Mouse (Mus musculus): Measurements from ENCODE around the gene Gm11554. TPM values are rescaled to one million over a fixed set of nuclear protein-coding genes. Genes with fewer than 3 reads are reported as not detected.
"Not testable (repeated sequence)": the region's sequence is repeated elsewhere in the genome, so short reads cannot be mapped to it uniquely, and the experiment has no call there.

The Gm11554 gene
- not detected for polyA plus RNA-seq (2021)

DNA sequence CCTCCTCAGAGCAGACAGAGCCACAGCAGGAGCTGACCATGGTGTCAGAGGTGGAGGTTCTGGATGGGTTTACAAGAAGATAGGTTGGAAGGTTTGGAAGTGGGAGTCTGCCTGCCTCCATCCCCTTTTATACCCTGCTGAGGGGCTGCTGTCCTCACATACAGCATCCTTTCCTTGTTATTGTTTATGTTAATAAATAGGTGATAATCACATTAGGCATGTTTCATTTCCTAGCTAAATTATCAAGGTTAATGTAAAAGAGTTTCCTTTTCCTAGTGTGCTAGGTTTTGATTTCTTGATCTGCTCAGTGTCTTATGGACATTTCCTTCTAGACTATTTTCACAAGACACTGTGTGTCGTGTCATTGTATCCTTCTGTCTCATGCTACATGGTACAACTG lies at the start of gene Gm11554:
Gene Gm11554 (minus strand): TSS at position 101 of the 400 bp plus-strand sequence.
- in situ Hi-C loops (cut with MboI; ENCODE audit: low pct_unique_long_range_greater_than_20kb); POLR2A ChIA-PET: not testable (repeated sequence)

DNA sequence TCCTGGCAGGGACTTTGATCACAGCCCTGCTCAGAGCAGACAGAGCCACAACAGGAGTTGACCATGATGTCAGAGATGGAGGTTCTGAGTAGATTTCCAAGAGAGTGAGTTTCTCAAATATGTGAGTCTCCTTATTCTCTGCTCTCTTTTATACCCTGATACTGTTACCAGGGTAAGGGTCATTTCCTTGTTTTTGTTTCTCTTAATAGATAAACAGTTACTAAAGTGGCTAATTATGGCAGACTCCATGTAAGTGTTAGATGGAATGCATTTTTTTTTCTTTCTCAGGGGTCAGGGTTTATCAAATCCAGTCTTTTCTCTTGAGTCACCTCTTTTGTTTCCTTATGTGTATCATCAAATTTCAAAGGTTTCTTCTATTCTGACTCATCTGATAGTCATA lies 47.3 kb upstream of the Gm11554 start, which contains the start of gene Krtap4-16:
Gene Krtap4-16 (minus strand): TSS at position 101 of the 400 bp plus-strand sequence.
- no peak for DNase-seq (ENCODE audit: low read depth, low spot score)
- in situ Hi-C loops (cut with MboI; ENCODE audit: low pct_unique_long_range_greater_than_20kb), result no loop called here
- POLR2A ChIA-PET, result no interaction called here

More for the DNA sequence above, at the start of gene Gm11554:
- ATAC-seq; CTCF ChIA-PET; DNase-seq (ENCODE audit: low read depth, low spot score); H3K27me3 ChIP-seq: not testable (repeated sequence)

DNA sequence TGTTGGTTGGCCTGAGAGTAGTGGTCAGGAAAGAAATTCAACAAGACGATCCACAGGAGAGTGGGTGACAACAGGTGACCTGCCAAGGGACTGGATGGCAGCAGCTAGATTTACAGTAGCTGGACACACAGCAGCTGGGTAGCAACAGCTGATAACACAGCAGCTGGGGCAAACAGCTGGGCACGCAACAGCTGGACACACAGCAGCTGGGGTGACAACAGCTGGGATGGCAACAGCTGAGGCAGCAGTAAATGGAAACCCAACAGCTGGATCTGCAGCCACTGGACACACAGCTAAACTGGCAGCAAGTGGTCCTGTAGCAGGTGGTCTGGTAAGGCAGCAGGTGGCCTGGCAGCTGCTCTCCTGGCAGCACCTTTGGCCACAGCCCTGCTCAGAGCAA lies 42.5 kb upstream of the Gm11554 start:
- in situ Hi-C loops (cut with MboI; ENCODE audit: low pct_unique_long_range_greater_than_20kb), result no loop called here
- ATAC-seq (no peak), DNase-seq (ENCODE audit: low read depth, low spot score) (no peak)
- no peak for TF ChIP-seq CTCF (IDR thresholded peaks at IDR 0.05)
- peaks cover 3% of the 10 kb centered on the region for H3K27me3 ChIP-seq
- ChIA-PET POLR2A (no interaction called here), CTCF (no interaction called here)

More for the DNA sequence above, 47.3 kb upstream of the Gm11554 start, which contains the start of gene Krtap4-16:
- TF ChIP-seq CTCF (IDR thresholded peaks at IDR 0.05), result no peak
- H3K27me3 ChIP-seq, result no peaks in the 10 kb centered on the region
- CTCF ChIA-PET, result no interaction called here
- ATAC-seq, result no peak

DNA sequence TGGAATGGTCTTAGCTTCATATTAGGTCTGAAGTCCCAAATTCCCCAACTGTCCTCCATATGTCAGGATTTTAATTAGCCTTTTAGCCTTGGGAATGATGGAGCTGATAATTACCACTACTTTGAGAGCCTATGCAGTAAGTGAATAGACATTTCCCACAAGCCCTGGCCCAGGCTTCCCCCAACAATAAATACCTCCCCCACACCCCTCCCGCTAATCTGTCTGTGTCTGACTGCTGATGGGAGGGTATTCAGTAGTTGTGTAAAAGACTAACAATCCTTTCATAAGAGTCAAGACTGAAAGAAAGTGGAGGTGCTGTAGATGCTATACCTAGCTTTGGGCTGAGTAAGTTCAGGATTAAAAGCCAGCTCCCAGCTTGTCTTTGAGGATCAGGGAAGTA lies 37.9 kb upstream of the Gm11554 start:
- DNase-seq (ENCODE audit: low read depth, low spot score) (no peak), ATAC-seq (no peak)
- no peak for TF ChIP-seq CTCF (IDR thresholded peaks at IDR 0.05)
- CTCF ChIA-PET, result no interaction called here
- in situ Hi-C loops (cut with MboI; ENCODE audit: low pct_unique_long_range_greater_than_20kb), result no loop called here
- peaks cover 3% of the 10 kb centered on the region for H3K27me3 ChIP-seq
- POLR2A ChIA-PET, result no interaction called here

DNA sequence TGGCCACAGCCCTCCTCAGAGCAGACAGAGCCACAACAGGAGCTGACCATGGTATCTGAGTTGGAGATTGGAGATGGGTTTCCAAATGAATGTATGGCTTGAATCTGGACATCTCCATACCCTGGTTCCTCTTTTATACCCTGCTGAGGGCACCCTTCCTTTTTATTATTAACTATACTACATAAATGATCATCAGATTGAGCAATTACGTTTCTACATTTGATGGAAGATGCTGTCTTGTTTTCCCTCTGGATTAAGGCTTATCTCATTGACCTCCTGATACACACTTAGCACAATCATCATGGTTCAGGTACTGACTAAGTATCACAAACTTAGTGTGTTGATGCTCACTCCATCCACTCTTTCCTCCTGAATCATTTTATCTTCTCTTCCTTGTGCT lies 33.7 kb upstream of the Gm11554 start, which contains the start of gene 2300003K06Rik:
Gene 2300003K06Rik (minus strand): TSS at position 101 of the 400 bp plus-strand sequence.
- ATAC-seq, result no peak
- H3K27me3 ChIP-seq, result no peaks in the 10 kb centered on the region
- ChIA-PET POLR2A (no interaction called here), CTCF (no interaction called here)
- TF ChIP-seq CTCF (IDR thresholded peaks at IDR 0.05), result no peak
- DNase-seq (ENCODE audit: low read depth, low spot score), result no peak
- in situ Hi-C loops (cut with MboI; ENCODE audit: low pct_unique_long_range_greater_than_20kb), result loop anchor here (10.0 kb wide), 1 partner anchor 63 kb away; the partner anchor contains the start of gene Gm11595

DNA sequence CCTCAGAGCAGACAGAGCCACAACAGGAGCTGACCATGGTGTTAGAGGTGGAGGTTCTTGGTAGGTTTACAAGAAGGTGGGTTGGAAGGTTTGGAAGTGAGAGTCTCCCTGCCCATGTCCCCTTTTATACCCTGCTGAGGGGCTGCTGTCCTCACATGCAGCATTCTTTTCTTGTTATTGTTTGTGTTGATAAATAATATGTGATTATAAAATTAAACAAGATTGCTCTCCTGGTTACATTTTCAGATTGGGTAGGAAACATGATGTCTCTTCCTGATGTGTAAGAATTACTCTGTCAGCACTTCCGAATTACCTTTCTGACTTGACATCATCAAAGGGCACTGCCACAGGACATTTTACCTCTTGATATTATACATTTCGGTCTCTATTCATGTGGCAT lies 11.3 kb upstream of the Gm11554 start, which contains the start of gene Gm11564:
Gene Gm11564 (minus strand): TSS at position 101 of the 400 bp plus-strand sequence.
- POLR2A ChIA-PET; in situ Hi-C loops (cut with MboI; ENCODE audit: low pct_unique_long_range_greater_than_20kb); DNase-seq (ENCODE audit: low read depth, low spot score); ATAC-seq; H3K27me3 ChIP-seq; CTCF ChIA-PET: not testable (repeated sequence)

DNA sequence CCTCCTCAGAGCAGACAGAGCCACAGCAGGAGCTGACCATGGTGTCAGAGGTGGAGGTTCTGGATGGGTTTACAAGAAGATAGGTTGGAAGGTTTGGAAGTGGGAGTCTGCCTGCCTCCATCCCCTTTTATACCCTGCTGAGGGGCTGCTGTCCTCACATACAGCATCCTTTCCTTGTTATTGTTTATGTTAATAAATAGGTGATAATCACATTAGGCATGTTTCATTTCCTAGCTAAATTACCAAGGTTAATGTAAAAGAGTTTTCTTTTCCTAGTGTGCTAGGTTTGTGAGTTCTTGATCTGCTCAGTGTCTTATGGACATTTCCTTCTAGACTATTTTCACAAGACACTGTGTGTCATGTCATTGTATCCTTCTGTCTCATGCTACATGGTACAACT lies 5.5 kb upstream of the Gm11554 start, which contains the start of gene Krtap4-13:
Gene Krtap4-13 (minus strand): TSS at position 101 of the 400 bp plus-strand sequence.
- H3K27me3 ChIP-seq; CTCF ChIA-PET; in situ Hi-C loops (cut with MboI; ENCODE audit: low pct_unique_long_range_greater_than_20kb); ATAC-seq; POLR2A ChIA-PET; DNase-seq (ENCODE audit: low read depth, low spot score): not testable (repeated sequence)

DNA sequence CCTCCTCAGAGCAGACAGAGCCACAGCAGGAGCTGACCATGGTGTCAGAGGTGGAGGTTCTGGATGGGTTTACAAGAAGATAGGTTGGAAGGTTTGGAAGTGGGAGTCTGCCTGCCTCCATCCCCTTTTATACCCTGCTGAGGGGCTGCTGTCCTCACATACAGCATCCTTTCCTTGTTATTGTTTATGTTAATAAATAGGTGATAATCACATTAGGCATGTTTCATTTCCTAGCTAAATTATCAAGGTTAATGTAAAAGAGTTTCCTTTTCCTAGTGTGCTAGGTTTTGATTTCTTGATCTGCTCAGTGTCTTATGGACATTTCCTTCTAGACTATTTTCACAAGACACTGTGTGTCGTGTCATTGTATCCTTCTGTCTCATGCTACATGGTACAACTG lies 5.4 kb downstream of the Gm11554 start, which contains the start of gene Gm11569:
Gene Gm11569 (minus strand): TSS at position 101 of the 400 bp plus-strand sequence.
- DNase-seq (ENCODE audit: low read depth, low spot score); H3K27me3 ChIP-seq; in situ Hi-C loops (cut with MboI; ENCODE audit: low pct_unique_long_range_greater_than_20kb); ATAC-seq; CTCF ChIA-PET; POLR2A ChIA-PET: not testable (repeated sequence)

DNA sequence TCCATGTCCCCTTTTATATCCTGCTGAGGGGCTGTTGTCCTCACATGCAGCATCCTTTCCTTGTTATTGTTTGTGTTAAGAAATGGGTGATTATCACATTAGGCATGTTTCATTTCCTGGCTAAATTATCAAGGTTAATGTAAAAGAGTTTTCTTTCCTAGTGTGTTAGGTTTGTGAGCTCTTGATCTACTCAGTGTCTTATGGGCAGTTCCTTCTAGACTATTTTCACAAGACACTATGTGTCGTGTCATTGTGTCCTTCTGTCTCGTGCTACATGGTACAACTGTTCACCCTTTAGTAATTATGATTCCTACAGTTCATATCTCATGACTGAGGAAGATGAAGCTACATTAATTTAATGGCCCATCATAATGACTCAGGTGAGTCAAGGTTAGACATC lies 10.9 kb downstream of the Gm11554 start, which contains the start of gene Gm11596:
Gene Gm11596 (minus strand): TSS at position 101 of the 400 bp plus-strand sequence.
- ChIA-PET POLR2A (no interaction called here), CTCF (no interaction called here)
- no peaks in the 10 kb centered on the region for H3K27me3 ChIP-seq
- in situ Hi-C loops (cut with MboI; ENCODE audit: low pct_unique_long_range_greater_than_20kb), result no loop called here
- no peak for TF ChIP-seq CTCF (IDR thresholded peaks at IDR 0.05)
- ATAC-seq, result no peak
- DNase-seq (ENCODE audit: low read depth, low spot score), result no peak

DNA sequence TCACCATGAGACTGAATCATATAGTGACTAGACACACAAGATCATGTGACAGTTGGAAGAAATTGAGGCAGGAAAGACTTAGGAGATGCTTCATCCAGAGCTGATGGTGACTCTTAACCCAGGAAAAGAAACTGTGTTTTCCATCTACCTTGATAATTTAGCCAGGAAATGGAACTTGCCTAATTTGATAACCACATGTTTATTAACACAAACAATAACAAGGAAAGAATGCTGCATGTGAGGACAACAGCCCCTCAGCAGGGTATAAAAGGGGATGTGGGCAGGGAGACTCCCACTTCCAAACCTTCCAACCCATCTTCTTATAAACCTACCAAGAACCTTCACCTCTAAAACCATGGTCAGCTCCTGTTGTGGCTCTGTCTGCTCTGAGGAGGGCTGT lies 19.3 kb downstream of the Gm11554 start, which contains the start of gene Krtap4-9:
Gene Krtap4-9 (plus strand): TSS at position 301 of the 400 bp plus-strand sequence.
- CTCF ChIA-PET; H3K27me3 ChIP-seq; DNase-seq (ENCODE audit: low read depth, low spot score); ATAC-seq; POLR2A ChIA-PET; in situ Hi-C loops (cut with MboI; ENCODE audit: low pct_unique_long_range_greater_than_20kb): not testable (repeated sequence)

DNA sequence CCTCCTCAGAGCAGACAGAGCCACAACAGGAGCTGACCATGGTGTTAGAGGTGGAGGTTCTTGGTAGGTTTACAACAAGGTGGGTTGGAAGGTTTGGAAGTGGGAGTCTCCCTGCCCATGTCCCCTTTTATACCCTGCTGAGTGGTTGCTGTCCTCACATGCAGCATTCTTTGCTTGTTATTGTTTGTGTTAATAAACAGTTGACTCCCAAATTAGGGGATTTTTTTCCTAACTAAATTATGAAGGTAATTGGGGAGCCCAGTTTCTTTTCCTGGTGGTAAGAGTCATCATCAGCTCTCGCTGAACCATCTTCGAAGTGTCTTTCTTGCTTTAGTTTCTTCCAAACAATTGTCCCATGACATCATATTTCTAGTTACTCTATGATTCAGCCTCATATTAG lies 23.6 kb downstream of the Gm11554 start, which contains the start of gene Krtap4-8:
Gene Krtap4-8 (minus strand): TSS at position 101 of the 400 bp plus-strand sequence.
- TF ChIP-seq CTCF (IDR thresholded peaks at IDR 0.05), result no peak
- ChIA-PET POLR2A (no interaction called here), CTCF (no interaction called here)
- no peaks in the 10 kb centered on the region for H3K27me3 ChIP-seq
- in situ Hi-C loops (cut with MboI; ENCODE audit: low pct_unique_long_range_greater_than_20kb), result no loop called here
- DNase-seq (ENCODE audit: low read depth, low spot score), result no peak
- no peak for ATAC-seq

DNA sequence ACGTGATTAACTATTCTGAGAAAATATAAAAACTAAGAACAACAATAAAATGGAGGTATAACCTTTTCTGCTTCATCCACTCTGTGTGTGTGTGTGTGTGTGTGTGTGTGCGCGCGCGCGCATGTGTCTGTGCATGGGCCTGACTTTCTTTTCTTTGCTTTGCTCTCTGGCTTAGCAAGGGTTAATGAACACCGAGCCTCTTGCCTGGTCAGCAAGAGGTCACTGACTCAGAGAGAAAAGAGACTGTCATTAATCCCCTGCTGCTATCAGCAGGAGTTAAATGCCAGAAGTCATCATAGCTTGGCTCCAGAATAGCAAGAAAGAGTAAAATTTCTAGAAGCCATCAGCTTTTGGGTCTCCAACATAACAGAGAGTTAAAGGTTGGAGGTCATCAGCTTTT lies 25.8 kb downstream of the Gm11554 start:
- DNase-seq (ENCODE audit: low read depth, low spot score), result no peak
- POLR2A ChIA-PET, result no interaction called here
- no peak for ATAC-seq
- no peaks in the 10 kb centered on the region for H3K27me3 ChIP-seq
- no peak for TF ChIP-seq CTCF (IDR thresholded peaks at IDR 0.05)
- CTCF ChIA-PET, result no interaction called here
- in situ Hi-C loops (cut with MboI; ENCODE audit: low pct_unique_long_range_greater_than_20kb), result loop anchor here (10.0 kb wide), 1 partner anchor 56 kb away; the partner anchor contains the start of gene 2300003K06Rik

DNA sequence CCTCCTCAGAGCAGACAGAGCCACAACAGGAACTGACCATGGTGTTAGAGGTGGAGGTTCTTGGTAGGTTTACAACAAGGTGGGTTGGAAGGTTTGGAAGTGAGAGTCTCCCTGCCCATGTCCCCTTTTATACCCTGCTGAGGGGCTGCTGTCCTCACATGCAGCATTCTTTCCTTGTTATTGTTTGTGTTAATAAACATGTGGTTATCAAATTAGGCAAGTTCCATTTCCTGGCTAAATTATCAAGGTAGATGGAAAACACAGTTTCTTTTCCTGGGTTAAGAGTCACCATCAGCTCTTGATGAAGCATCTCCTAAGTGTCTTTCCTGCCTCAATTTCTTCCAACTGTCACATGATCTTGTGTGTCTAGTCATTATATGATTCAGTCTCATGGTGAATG lies 31.4 kb downstream of the Gm11554 start, which contains the start of gene Gm11595:
Gene Gm11595 (minus strand): TSS at position 101 of the 400 bp plus-strand sequence.
- DNase-seq (ENCODE audit: low read depth, low spot score); H3K27me3 ChIP-seq; ATAC-seq; POLR2A ChIA-PET; CTCF ChIA-PET: not testable (repeated sequence)
- in situ Hi-C loops (cut with MboI; ENCODE audit: low pct_unique_long_range_greater_than_20kb), result loop anchor here (10.0 to 25.0 kb wide), 2 partner anchors 62 to 286 kb away; partner anchors contain the start of genes 2300003K06Rik and Krt23
